Mouse (Mus musculus): ENCODE results near the gene Clhc1. TPM values are rescaled to one million over a fixed set of nuclear protein-coding genes. Genes with fewer than 3 reads are reported as not detected.
"Not testable (repeated sequence)": the region's sequence is repeated elsewhere in the genome, so short reads cannot be mapped to it uniquely, and the experiment has no call there.

Clhc1 gene
- polyA plus RNA-seq, 1 experiment from 2014 or later, result not detected

DNA sequence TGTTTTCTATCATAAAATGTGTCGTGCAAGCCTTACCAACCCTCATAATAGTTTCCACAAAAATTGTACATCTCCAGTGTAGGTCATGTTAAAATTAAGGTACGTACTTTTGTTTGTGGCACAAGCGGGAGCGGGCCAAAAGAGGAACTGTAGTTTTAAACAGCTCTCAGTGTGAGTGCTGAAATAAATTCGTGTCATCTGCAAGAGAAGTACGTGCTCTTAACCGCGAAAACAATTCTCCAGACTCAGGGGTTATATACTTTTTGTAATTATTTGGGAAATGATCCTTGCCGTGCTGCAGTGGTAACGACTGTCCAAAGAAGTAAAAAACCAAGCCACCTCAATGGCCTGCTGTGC is 33.4 kb upstream of the Clhc1 start:
- H3K27ac ChIP-seq (replicated peaks), result peak overlapping the region; percentile 84
- H3K27me3 ChIP-seq (ENCODE audit: control insufficient read depth, insufficient read depth, low read length), result no peaks in the 10 kb centered on the region
- no peaks in the 10 kb centered on the region for H3K4me1 ChIP-seq (replicated peaks; ENCODE audit: control insufficient read depth, insufficient read depth)
- H3K36me3 ChIP-seq (ENCODE audit: control insufficient read depth, insufficient read depth, low read length), result no peaks in the 10 kb centered on the region
- no peak for ATAC-seq (ENCODE audit: low FRiP score, low TSS enrichment)
- H3K9ac ChIP-seq (ENCODE audit: low read length), result peak overlapping the region; percentile 73
- 14% methylated on average over 10 of the region's 10 CpGs for WGBS
- TF ChIP-seq EP300 (optimal IDR thresholded peaks at IDR 0.05), result no peak
- no peak for TF ChIP-seq CTCF (IDR thresholded peaks at IDR 0.05; ENCODE audit: low read depth)
- DNase-seq (ENCODE audit: low spot score), result no peak
- H3K4me3 ChIP-seq (ENCODE audit: low read depth, low read length), result peak overlapping the region; percentile 69
- H3K9me3 ChIP-seq (ENCODE audit: control insufficient read depth, low read length), result no peaks in the 10 kb centered on the region
- H3K4me2 ChIP-seq (replicated peaks; ENCODE audit: low read depth), result peak overlapping the region; percentile 68

DNA sequence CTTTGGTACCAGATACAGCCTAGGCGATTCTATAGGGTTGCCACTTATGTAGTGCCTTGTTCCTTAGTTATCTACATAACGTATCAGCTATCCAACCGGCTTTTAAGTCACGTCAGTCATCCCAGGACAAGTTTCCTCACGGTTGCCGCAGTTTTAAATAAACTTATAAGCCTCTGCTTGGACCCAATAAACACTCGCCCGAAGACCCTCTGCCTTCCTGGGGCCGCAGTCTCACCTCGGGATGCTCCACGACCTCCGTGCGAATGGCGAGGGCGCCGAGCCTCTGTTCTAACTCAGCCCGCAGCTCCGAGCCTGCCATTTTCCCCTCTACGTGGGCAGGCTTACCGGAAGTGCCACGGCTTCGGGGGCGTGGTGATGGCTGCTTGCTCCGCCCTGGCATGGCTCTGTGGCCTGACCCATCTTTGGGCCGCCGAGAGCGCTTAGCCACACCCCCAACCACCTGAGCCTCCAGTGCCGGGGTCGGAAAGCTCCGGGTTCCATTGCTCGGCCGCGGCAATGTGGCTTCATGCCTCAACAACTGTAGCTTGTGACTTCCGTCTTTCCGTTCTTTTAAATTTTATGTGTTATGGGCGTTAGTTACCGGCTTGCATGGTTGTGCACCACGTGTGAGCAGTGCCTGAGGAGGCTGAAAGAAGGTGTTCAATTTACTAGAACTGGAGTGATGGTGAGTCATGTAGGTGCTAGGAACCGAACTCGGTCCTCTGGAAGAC is 32.9 kb upstream of the Clhc1 start, which contains the start of gene Prorsd1:
Gene Prorsd1, minus strand, starts transcription at position 352 of the 731 bp plus-strand sequence.
- Histone ChIP-seq H3K27me3 (ENCODE audit: control insufficient read depth, insufficient read depth, low read length) (no peaks in the 10 kb centered on the region), H3K27ac (replicated peaks) (peak within 1 kb of the TSS; percentile 84), H3K4me3 (ENCODE audit: low read depth, low read length) (peak within 1 kb of the TSS; percentile 69), H3K4me2 (replicated peaks; ENCODE audit: low read depth) (peak within 1 kb of the TSS; percentile 68), H3K9me3 (ENCODE audit: control insufficient read depth, low read length) (no peaks in the 10 kb centered on the region), H3K9ac (ENCODE audit: low read length) (peak within 1 kb of the TSS; percentile 73), H3K36me3 (ENCODE audit: control insufficient read depth, insufficient read depth, low read length) (no peaks in the 10 kb centered on the region), H3K4me1 (replicated peaks; ENCODE audit: control insufficient read depth, insufficient read depth) (no peaks in the 10 kb centered on the region)
- WGBS, result 2% methylated on average over 40 of the region's 40 CpGs
- peak; percentile 95 for DNase-seq (ENCODE audit: low spot score)
- peak; percentile 99 for ATAC-seq (ENCODE audit: low FRiP score, low TSS enrichment)
- TF ChIP-seq CTCF (IDR thresholded peaks at IDR 0.05; ENCODE audit: low read depth) (0 out of 2 replicates have a peak, but pooled peaks have one; percentile 7), EP300 (optimal IDR thresholded peaks at IDR 0.05) (no peak)

DNA sequence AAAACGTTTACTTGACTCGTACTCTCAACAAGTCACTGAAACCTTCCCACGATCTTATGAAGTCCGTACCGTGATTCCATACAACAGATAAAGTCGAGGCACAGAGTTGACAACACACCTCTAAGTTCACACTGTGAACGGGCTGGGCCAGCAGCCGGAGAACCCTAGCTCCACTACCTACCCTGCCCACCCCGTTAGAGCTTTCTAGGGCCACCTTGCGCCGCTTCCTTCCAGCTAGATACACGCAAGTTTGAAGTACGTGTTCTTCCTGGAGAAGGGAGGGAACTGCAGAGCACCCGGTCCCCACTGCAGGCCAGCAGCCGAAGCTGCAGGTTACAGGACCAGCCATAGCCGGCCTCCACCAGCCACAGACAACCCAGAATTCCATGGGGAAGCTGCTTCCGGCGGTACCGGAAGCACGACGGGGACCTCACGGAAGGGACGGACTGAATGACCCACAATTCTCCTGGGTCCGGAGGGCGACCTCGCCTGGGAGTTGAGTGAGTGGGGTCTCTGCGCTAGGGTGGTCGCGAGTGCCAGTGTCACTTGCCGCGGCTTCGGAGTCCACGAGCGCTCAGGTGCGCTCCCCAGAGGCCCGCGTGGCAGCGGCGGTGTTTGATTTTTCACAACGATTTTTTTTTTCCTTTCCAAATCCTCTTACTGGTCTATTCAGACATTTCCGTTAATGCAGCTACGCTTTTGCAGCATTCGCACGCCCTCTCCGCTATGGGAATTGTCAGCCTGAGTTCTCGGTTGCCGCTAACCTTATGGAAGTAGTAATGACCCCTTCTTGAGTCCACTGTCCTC is 21.6 kb upstream of the Clhc1 start, which contains the start of gene Mtif2:
Gene Mtif2, plus strand, starts transcription at position 421 of the 807 bp plus-strand sequence.
- ATAC-seq (ENCODE audit: low FRiP score, low TSS enrichment), result peak; percentile 99
- 3% methylated on average over 47 of the region's 47 CpGs for WGBS

DNA sequence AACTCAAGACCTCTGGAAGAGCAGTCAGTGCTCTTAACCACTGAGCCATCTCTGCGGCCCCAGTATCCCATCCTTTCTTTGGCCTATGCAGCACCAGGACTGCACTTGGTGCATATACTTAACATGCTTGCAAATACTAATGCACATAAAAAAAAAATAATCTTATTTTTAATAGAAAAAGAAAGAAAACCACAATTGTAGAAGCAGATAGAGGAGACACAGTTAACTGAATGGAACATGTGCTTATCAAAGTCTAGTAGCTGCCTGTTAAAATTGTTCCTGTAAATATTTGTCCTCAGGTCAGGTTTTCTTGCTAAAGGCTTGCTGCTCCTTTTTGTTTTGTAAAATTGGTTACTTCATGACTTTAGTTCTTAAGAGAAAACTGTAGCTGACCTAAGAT is 9.5 kb upstream of the Clhc1 start:
- Histone ChIP-seq H3K9me3 (ENCODE audit: control insufficient read depth, low read length) (no peaks in the 10 kb centered on the region), H3K4me2 (replicated peaks; ENCODE audit: low read depth) (no peak overlapping the region), H3K9ac (ENCODE audit: low read length) (no peak overlapping the region), H3K27ac (replicated peaks) (no peak overlapping the region), H3K4me1 (replicated peaks; ENCODE audit: control insufficient read depth, insufficient read depth) (no peaks in the 10 kb centered on the region), H3K27me3 (ENCODE audit: control insufficient read depth, insufficient read depth, low read length) (no peaks in the 10 kb centered on the region), H3K36me3 (ENCODE audit: control insufficient read depth, insufficient read depth, low read length) (peaks cover 11% of the 10 kb centered on the region; the same call in 1 of the 2 replicates), H3K4me3 (ENCODE audit: low read depth, low read length) (no peak overlapping the region)
- DNase-seq (ENCODE audit: low spot score) (no peak), ATAC-seq (ENCODE audit: low FRiP score, low TSS enrichment) (no peak)
- 100% methylated on average over 1 of the region's 1 CpGs for WGBS
- TF ChIP-seq CTCF (IDR thresholded peaks at IDR 0.05; ENCODE audit: low read depth) (no peak), EP300 (optimal IDR thresholded peaks at IDR 0.05) (no peak)

More for the DNA sequence above, 21.6 kb upstream of the Clhc1 start, which contains the start of gene Mtif2:
- H3K4me3 ChIP-seq (ENCODE audit: low read depth, low read length), result peak within 1 kb of the TSS; percentile 71
- no peaks in the 10 kb centered on the region for H3K9me3 ChIP-seq (ENCODE audit: control insufficient read depth, low read length)
- peak within 1 kb of the TSS; percentile 80 for H3K9ac ChIP-seq (ENCODE audit: low read length)
- no peaks in the 10 kb centered on the region; the same call in 1 of the 2 replicates for H3K4me1 ChIP-seq (replicated peaks; ENCODE audit: control insufficient read depth, insufficient read depth)
- H3K36me3 ChIP-seq (ENCODE audit: control insufficient read depth, insufficient read depth, low read length), result no peaks in the 10 kb centered on the region
- H3K27me3 ChIP-seq (ENCODE audit: control insufficient read depth, insufficient read depth, low read length), result no peaks in the 10 kb centered on the region
- DNase-seq (ENCODE audit: low spot score), result peak; percentile 86
- H3K27ac ChIP-seq (replicated peaks), result peak within 1 kb of the TSS; percentile 89
- TF ChIP-seq CTCF (IDR thresholded peaks at IDR 0.05; ENCODE audit: low read depth) (peak; percentile 21; the same call in 1 of the 2 replicates), EP300 (optimal IDR thresholded peaks at IDR 0.05) (peak; percentile 57)
- peak within 1 kb of the TSS; percentile 73 for H3K4me2 ChIP-seq (replicated peaks; ENCODE audit: low read depth)

DNA sequence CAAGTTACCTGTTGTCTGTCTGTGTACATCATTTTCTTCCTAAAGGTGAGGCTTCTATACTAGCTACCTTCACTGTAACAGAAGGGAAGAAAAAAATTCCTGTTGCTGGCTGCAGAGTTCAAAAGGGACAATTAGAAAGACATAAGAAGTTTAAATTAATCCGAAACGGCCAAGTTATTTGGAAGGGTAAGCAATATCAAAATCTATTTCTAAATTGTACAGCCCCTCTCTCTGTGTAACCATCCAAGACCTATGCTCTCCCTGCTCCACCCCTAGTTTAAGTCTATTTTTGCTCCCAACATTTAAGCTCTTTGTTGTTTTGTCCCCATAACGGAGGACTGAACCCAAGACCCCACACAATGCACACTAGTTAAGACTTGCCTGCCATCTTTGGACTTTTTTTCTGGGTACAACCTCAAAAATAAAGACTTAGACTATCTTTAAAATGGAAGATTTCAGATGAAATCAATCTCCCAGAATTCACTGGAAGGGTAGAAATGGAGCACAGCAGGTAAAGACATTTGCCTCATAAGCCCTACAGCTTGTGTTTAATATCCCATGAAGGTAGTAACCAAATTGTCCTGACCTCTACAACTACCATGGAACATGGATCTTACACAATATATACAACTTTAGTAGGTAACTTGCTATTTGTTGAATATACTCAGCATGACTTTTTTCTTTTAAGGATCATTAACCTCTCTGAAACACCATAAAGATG is 3.4 kb upstream of the Clhc1 start:
- Histone ChIP-seq H3K27ac (replicated peaks) (no peak overlapping the region), H3K27me3 (ENCODE audit: control insufficient read depth, insufficient read depth, low read length) (no peaks in the 10 kb centered on the region), H3K9me3 (ENCODE audit: control insufficient read depth, low read length) (no peaks in the 10 kb centered on the region), H3K36me3 (ENCODE audit: control insufficient read depth, insufficient read depth, low read length) (peaks cover 11% of the 10 kb centered on the region; the same call in 1 of the 2 replicates), H3K4me3 (ENCODE audit: low read depth, low read length) (no peak overlapping the region), H3K9ac (ENCODE audit: low read length) (no peak overlapping the region), H3K4me2 (replicated peaks; ENCODE audit: low read depth) (no peak overlapping the region), H3K4me1 (replicated peaks; ENCODE audit: control insufficient read depth, insufficient read depth) (no peaks in the 10 kb centered on the region)
- ATAC-seq (ENCODE audit: low FRiP score, low TSS enrichment), result no peak
- no peak for DNase-seq (ENCODE audit: low spot score)
- WGBS, result 80% methylated on average over 3 of the region's 3 CpGs
- TF ChIP-seq EP300 (optimal IDR thresholded peaks at IDR 0.05), result no peak
- TF ChIP-seq CTCF (IDR thresholded peaks at IDR 0.05; ENCODE audit: low read depth), result no peak

DNA sequence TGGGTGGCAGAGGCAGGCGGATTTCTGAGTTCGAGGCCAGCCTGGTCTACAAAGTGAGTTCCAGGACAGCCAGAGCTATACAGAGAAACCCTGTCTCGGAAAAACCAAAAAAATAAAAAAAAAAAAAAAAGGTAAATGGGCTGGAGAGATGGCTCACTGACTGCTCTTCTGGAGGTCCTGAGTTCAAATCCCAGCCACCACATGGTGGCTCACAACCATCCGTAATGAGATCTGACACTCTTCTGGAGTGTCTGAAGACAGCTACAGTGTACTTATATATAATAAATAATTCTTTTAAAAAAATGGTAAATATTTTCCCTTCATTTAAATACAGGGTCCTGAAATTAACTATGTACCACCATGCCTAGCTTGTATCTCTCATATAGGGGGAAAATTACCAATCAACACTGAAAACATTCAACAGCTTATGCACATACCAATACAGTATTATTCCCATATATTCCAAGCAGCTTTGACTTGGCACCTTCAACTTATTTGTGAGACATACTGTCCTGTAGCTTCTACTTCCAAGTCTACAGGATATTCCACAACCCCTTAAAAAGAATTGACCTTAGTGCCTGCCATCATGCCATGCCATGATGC is 2.5 kb upstream of the Clhc1 start:
- H3K27ac ChIP-seq (replicated peaks); H3K27me3 ChIP-seq (ENCODE audit: control insufficient read depth, insufficient read depth, low read length); H3K9me3 ChIP-seq (ENCODE audit: control insufficient read depth, low read length); DNase-seq (ENCODE audit: low spot score); H3K4me2 ChIP-seq (replicated peaks; ENCODE audit: low read depth); H3K9ac ChIP-seq (ENCODE audit: low read length); H3K4me3 ChIP-seq (ENCODE audit: low read depth, low read length); H3K36me3 ChIP-seq (ENCODE audit: control insufficient read depth, insufficient read depth, low read length); H3K4me1 ChIP-seq (replicated peaks; ENCODE audit: control insufficient read depth, insufficient read depth); ATAC-seq (ENCODE audit: low FRiP score, low TSS enrichment): not testable (repeated sequence)
- WGBS, result 88% methylated on average over 4 of the region's 4 CpGs

DNA sequence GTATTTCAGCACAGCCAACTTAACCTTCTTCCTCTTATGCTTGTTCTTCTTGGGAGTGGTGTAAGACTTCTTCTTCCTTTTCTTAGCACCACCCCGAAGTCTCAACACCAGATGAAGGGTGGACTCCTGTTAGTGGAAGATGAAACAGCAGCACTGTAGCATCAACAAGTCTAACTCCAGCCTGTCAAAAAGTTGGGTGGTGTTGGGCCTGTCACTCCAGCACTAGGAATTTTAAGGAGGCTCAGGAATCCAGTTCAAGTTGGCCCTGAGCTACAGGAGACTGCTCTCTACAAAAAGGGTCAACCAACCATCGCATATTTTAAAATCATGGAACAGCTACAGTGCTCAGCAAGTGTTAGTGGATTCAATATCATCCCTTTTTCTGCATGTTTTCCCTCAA is 1.5 kb upstream of the Clhc1 start:
- not testable (repeated sequence) for H3K9ac ChIP-seq (ENCODE audit: low read length); H3K36me3 ChIP-seq (ENCODE audit: control insufficient read depth, insufficient read depth, low read length); H3K27me3 ChIP-seq (ENCODE audit: control insufficient read depth, insufficient read depth, low read length); H3K4me3 ChIP-seq (ENCODE audit: low read depth, low read length); DNase-seq (ENCODE audit: low spot score); H3K9me3 ChIP-seq (ENCODE audit: control insufficient read depth, low read length); ATAC-seq (ENCODE audit: low FRiP score, low TSS enrichment); H3K4me1 ChIP-seq (replicated peaks; ENCODE audit: control insufficient read depth, insufficient read depth); H3K27ac ChIP-seq (replicated peaks)
- 92% methylated on average over 2 of the region's 2 CpGs for WGBS
- peak overlapping the region; percentile 60 for H3K4me2 ChIP-seq (replicated peaks; ENCODE audit: low read depth)

Measured in stomach, postnatal 0 days (tissue).